Mouse (Mus musculus) adrenal gland, adult 2 months (tissue): ENCODE data around the gene Gdpd1. TPM values are rescaled to one million over a fixed set of nuclear protein-coding genes. Genes with fewer than 3 reads are reported as not detected.
A peak's percentile ranks its signal among the peaks of the same experiment; 100 is the strongest.
"Not testable (repeated sequence)": the region's sequence is repeated elsewhere in the genome, so short reads cannot be mapped to it uniquely, and the experiment has no call there.

Source experiments
- DNase-seq: peaks from one replicate; pipeline ENCODE4 v3.0.0; 2021
- long read RNA-seq: library from polyadenylated mRNA; stranded (forward); transcript quantifications from one replicate; pipeline ENCODE4 v2.0.0, GENCODE M21; 2021
- polyA plus RNA-seq: library from polyadenylated mRNA; depleted of rRNA; stranded (reverse); fragments of >200 nt; gene quantifications from 2 replicates; pipeline ENCODE4 v1.2.3, GENCODE M21; 2012; rRNA removed
- total RNA-seq, 2 experiments: library from RNA; stranded (reverse); gene quantifications; 2 replicates each; pipeline ENCODE4 v1.2.3; 2021

The Gdpd1 gene
- total RNA-seq (1 to 10 TPM; 3.1 to 6.4 TPM), polyA plus RNA-seq (0.95 and 1.1 TPM in 2 replicates)
- long read RNA-seq, transcript Gdpd1-201 (10 exons, 2,336 nt): major isoform, 10 of 11 reads
- long read RNA-seq, partial matches to known transcripts: 1 of 11 reads
- long read RNA-seq, other reads (novel, unspliced or antisense): 0 of 11 reads

GRCm38 (mm10) chr11:87073866-87074440 is at the start of gene Gdpd1:
Gene Gdpd1, minus strand, starts transcription at chr11:87074062.
- peak; percentile 93 for DNase-seq

GRCm38 (mm10) chr11:87121864-87122263 is 48.0 kb upstream of the Gdpd1 start:
- DNase-seq: no peak

GRCm38 (mm10) chr11:87110172-87110909 is 36.5 kb upstream of the Gdpd1 start:
- no peak for DNase-seq

GRCm38 (mm10) chr11:87109519-87110171 is 35.8 kb upstream of the Gdpd1 start:
- DNase-seq: peak; percentile 45

- peak; percentile 98 for DNase-seq
Measured at GRCm38 (mm10) chr11:87108755-87109518, 35.1 kb upstream of the Gdpd1 start, which contains the start of gene Ska2. Gene Ska2, plus strand, starts transcription at chr11:87109234.

- no peak for DNase-seq
Measured at GRCm38 (mm10) chr11:87108409-87108754, 34.5 kb upstream of the Gdpd1 start, which contains the start of gene Prr11. Gene Prr11, minus strand, starts transcription at chr11:87108708.

- no peak for DNase-seq
Measured at GRCm38 (mm10) chr11:87087142-87087541, 13.3 kb upstream of the Gdpd1 start.

GRCm38 (mm10) chr11:87086290-87086984 is 12.6 kb upstream of the Gdpd1 start, which contains the start of gene Smg8:
Gene Smg8, minus strand, starts transcription at chr11:87086774.
- peak; percentile 91 for DNase-seq

- no peak for DNase-seq
Measured at GRCm38 (mm10) chr11:87085461-87085860, 11.6 kb upstream of the Gdpd1 start.

- no peak for DNase-seq
Measured at GRCm38 (mm10) chr11:87083712-87084111, 9.8 kb upstream of the Gdpd1 start.

- DNase-seq: peak; percentile 80
Measured at GRCm38 (mm10) chr11:87073343-87073865, 458 bp downstream of the Gdpd1 start.

- DNase-seq: no peak
Measured at GRCm38 (mm10) chr11:87062087-87062486, 11.8 kb downstream of the Gdpd1 start.

- no peak for DNase-seq
Measured at GRCm38 (mm10) chr11:87060410-87060809, 13.5 kb downstream of the Gdpd1 start.

GRCm38 (mm10) chr11:87056286-87056685 is 17.6 kb downstream of the Gdpd1 start:
- no peak for DNase-seq

GRCm38 (mm10) chr11:87048900-87049299 is 25.0 kb downstream of the Gdpd1 start:
- DNase-seq: not testable (repeated sequence)

- DNase-seq: no peak
Measured at GRCm38 (mm10) chr11:87046968-87047367, 26.9 kb downstream of the Gdpd1 start.

GRCm38 (mm10) chr11:87043052-87043451 is 30.8 kb downstream of the Gdpd1 start:
- no peak for DNase-seq

GRCm38 (mm10) chr11:87039307-87039963 is 34.4 kb downstream of the Gdpd1 start:
- peak; percentile 67 for DNase-seq

- no peak for DNase-seq
Measured at GRCm38 (mm10) chr11:87036180-87036579, 37.7 kb downstream of the Gdpd1 start.

GRCm38 (mm10) chr11:87028212-87028611 is 45.6 kb downstream of the Gdpd1 start:
- DNase-seq: no peak
